In the genomic region with DNA sequence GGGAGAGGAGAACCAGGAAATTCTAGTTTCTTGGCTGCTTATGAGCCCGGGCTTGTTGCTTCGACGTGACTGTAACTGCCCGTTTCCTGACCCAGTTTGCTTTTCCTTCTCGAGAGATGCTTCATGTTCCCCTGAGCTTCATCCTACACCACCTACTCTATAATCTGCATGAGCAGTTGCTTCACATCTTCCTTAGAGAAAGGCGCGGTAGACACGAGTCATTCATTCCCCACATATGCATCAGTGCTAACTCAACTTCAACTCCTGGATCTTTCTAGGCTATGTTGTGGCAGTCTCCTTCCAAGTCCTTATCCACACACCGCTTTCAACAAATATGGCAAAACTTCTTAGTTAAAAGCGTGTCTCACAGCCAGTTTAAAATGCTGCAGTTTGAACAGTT, we compare ENCODE assay signal across 26 mouse cellular contexts.
"Had no signal": no experiment of that assay in that cellular context is flagged by ENCODE, and none has a peak within 500 bp of the region (broad histone marks: within the 10 kb centered on the region; RNA-seq: fewer than 3 reads in every experiment).

No protein-coding gene starts in this region.

- H3K36me3 ChIP-seq: hindbrain, embryonic 15.5 days; limb, embryonic 13.5 days; limb, embryonic 15.5 days; liver, embryonic 12.5 days had no signal

- H3K27me3 ChIP-seq: heart, embryonic 13.5 days; heart, embryonic 15.5 days; hindbrain, embryonic 13.5 days; hindbrain, embryonic 15.5 days; kidney, embryonic 15.5 days; limb, embryonic 13.5 days; limb, embryonic 15.5 days; liver, embryonic 12.5 days had no signal

- ATAC-seq: hindbrain, postnatal 0 days; intestine, embryonic 16.5 days; liver, embryonic 12.5 days had no signal

- H3K4me2 ChIP-seq: heart, embryonic 11.5 days; heart, embryonic 13.5 days; heart, embryonic 15.5 days; hindbrain, embryonic 13.5 days; hindbrain, embryonic 15.5 days; kidney, embryonic 15.5 days; limb, embryonic 13.5 days; limb, embryonic 15.5 days; liver, embryonic 12.5 days had no signal

- DNase-seq: gastrocnemius, postnatal 14 days; gastrocnemius, postnatal 36 days; heart, adult 2 months; heart, postnatal 14 days; heart, postnatal 36 days; kidney, adult 11 months; kidney, adult 2 months; kidney, adult 9 months; kidney, postnatal 14 days; kidney, postnatal 36 days; layer of hippocampus, adult 9-11 months; layer of hippocampus, postnatal 36 days; left cerebral cortex, postnatal 4 days had no signal

- H3K9ac ChIP-seq: heart, embryonic 13.5 days; heart, embryonic 15.5 days; hindbrain, embryonic 13.5 days; hindbrain, embryonic 15.5 days; kidney, embryonic 15.5 days; limb, embryonic 13.5 days; limb, embryonic 15.5 days; liver, embryonic 12.5 days; liver, embryonic 14.5 days had no signal

- H3K9me3 ChIP-seq: heart, embryonic 13.5 days; heart, embryonic 15.5 days; hindbrain, embryonic 13.5 days; hindbrain, embryonic 15.5 days; kidney, embryonic 15.5 days; limb, embryonic 13.5 days; limb, embryonic 15.5 days; liver, embryonic 12.5 days had no signal

- H3K4me1 ChIP-seq: limb, embryonic 15.5 days; liver, embryonic 12.5 days had no signal

- H3K4me3 ChIP-seq: heart, adult 2 months; heart, embryonic 13.5 days; heart, embryonic 15.5 days; hindbrain, embryonic 13.5 days; hindbrain, embryonic 15.5 days; kidney, embryonic 15.5 days; limb, embryonic 13.5 days; limb, embryonic 15.5 days; liver, embryonic 12.5 days had no signal

- H3K27ac ChIP-seq: heart, adult 2 months; heart, embryonic 13.5 days; heart, embryonic 15.5 days; hindbrain, embryonic 13.5 days; hindbrain, embryonic 15.5 days; hindbrain, postnatal 0 days; kidney, embryonic 15.5 days; kidney, postnatal 0 days; limb, embryonic 13.5 days; limb, embryonic 15.5 days; liver, embryonic 12.5 days; liver, embryonic 14.5 days had no signal
